Mouse (Mus musculus) bone marrow, adult 2 months (tissue): ENCODE data around the gene Thap11. TPM values are rescaled to one million over a fixed set of nuclear protein-coding genes. Genes with fewer than 3 reads are reported as not detected.
"Not testable (repeated sequence)": the region's sequence is repeated elsewhere in the genome, so short reads cannot be mapped to it uniquely, and the experiment has no call there.

ENCODE experiments used
- H3K27ac ChIP-seq: fragments of 200-500 bp; 2 replicates; pipeline ENCODE4 v1.5.1; 2012; ENCODE audit warnings: low read depth, mild to moderate bottlenecking, control low read depth, inconsistent platforms, low read length; ENCODE audit not compliant: control insufficient read depth, poor library complexity, insufficient read depth
- H3K4me1 ChIP-seq: fragments of 200-500 bp; 2 replicates; pipeline ENCODE4 v1.6.1; 2011; ENCODE audit warnings: low read length; ENCODE audit not compliant: control insufficient read depth, insufficient read depth
- H3K4me3 ChIP-seq: fragments of 200-500 bp; replicated peaks from 2 replicates; pipeline ENCODE3; 2011; ENCODE audit warnings: mild to moderate bottlenecking, low read depth, low read length, control low read depth; ENCODE audit not compliant: control insufficient read depth
- CTCF ChIP-seq: fragments of 200-500 bp; IDR thresholded peaks from 2 replicates; pipeline ENCODE4 v1.5.1; 2011; ENCODE audit warnings: low read length, control low read depth; ENCODE audit not compliant: control insufficient read depth, insufficient read depth
- POLR2A ChIP-seq: fragments of 200-500 bp; IDR thresholded peaks from 2 replicates; pipeline ENCODE4 v1.6.1; 2011; ENCODE audit warnings: low read depth, mild to moderate bottlenecking, control low read depth, low read length, borderline replicate concordance; ENCODE audit not compliant: control insufficient read depth
- WGBS: fragments of 180-500 bp; shearing (Covaris S2); methylation state at CpG from one replicate; pipeline ENCODE4 v1.1.7; 2018; 5-methylcytosine and 5-hydroxymethylcytosine counted together
- polyA plus RNA-seq: library from polyadenylated mRNA; stranded (reverse); fragments of >200 nt; gene quantifications from 2 replicates; pipeline ENCODE4 v1.2.4, GENCODE M21; 2011; ENCODE audit warnings: low replicate concordance; ENCODE audit not compliant: missing spikeins, insufficient read depth, insufficient read length

The Thap11 gene
- polyA plus RNA-seq, 1 experiment: 12.6 TPM

- Histone ChIP-seq H3K4me1 (peaks cover 8% of the 10 kb centered on the region), H3K27ac (no peak overlapping the region)
Measured at GRCm38 (mm10) chr8:105813241-105813640, 41.7 kb upstream of the Thap11 start.

GRCm38 (mm10) chr8:105819659-105820058 is 35.3 kb upstream of the Thap11 start:
- Histone ChIP-seq H3K4me3 (no peak overlapping the region), H3K4me1 (peaks cover 4% of the 10 kb centered on the region; the same call in 1 of the 2 replicates), H3K27ac (peak overlapping the region; percentile 40; the same call in 1 of the 2 replicates)
- TF ChIP-seq POLR2A (no peak), CTCF (no peak)
- WGBS: 74% methylated on average over 3 of the region's 3 CpGs

More at GRCm38 (mm10) chr8:105813241-105813640, 41.7 kb upstream of the Thap11 start:
- 92% methylated on average over 6 of the region's 6 CpGs for WGBS
- no peak overlapping the region for H3K4me3 ChIP-seq
- TF ChIP-seq POLR2A (no peak), CTCF (no peak)

GRCm38 (mm10) chr8:105820925-105821324 is 34.0 kb upstream of the Thap11 start:
- Histone ChIP-seq H3K27ac (peak overlapping the region; percentile 90), H3K4me3 (no peak overlapping the region), H3K4me1 (peaks cover 4% of the 10 kb centered on the region; the same call in 1 of the 2 replicates)
- 65% methylated on average over 1 of the region's 1 CpGs for WGBS
- no peak for TF ChIP-seq CTCF
- TF ChIP-seq POLR2A: no peak

- H3K27ac ChIP-seq: peak overlapping the region; percentile 65
- WGBS: 42% methylated on average over 4 of the region's 4 CpGs
- TF ChIP-seq CTCF: no peak
- no peak for TF ChIP-seq POLR2A
- H3K4me3 ChIP-seq: peak overlapping the region; percentile 62
- H3K4me1 ChIP-seq: peaks cover 2% of the 10 kb centered on the region; the same call in 1 of the 2 replicates
Measured at GRCm38 (mm10) chr8:105825506-105825905, 29.4 kb upstream of the Thap11 start.

GRCm38 (mm10) chr8:105826379-105826778 is 28.6 kb upstream of the Thap11 start:
- Histone ChIP-seq H3K27ac (peak overlapping the region; percentile 67), H3K4me1 (peaks cover 2% of the 10 kb centered on the region; the same call in 1 of the 2 replicates), H3K4me3 (peak overlapping the region; percentile 92)
- WGBS: 3% methylated on average over 4 of the region's 4 CpGs
- peak; percentile 21; the same call in 1 of the 2 replicates for TF ChIP-seq POLR2A
- no peak for TF ChIP-seq CTCF

GRCm38 (mm10) chr8:105826861-105827848 is 27.8 kb upstream of the Thap11 start, which contains the start of the genes Ranbp10 and Tsnaxip1:
Gene Ranbp10, minus strand, starts transcription at chr8:105827350.
Gene Tsnaxip1, plus strand, starts transcription at chr8:105827731.
- Histone ChIP-seq H3K27ac (peak within 1 kb of the TSS; percentile 73), H3K4me3 (peak within 1 kb of the TSS; percentile 92), H3K4me1 (no peaks in the 10 kb centered on the region; the same call in 1 of the 2 replicates)
- WGBS: under 1% methylated on average over 52 of the region's 52 CpGs
- TF ChIP-seq CTCF (no peak), POLR2A (peak; percentile 97; the same call in 1 of the 2 replicates)

GRCm38 (mm10) chr8:105833740-105834139 is 21.2 kb upstream of the Thap11 start:
- peak overlapping the region; percentile 62 for H3K27ac ChIP-seq
- WGBS: 87% methylated on average over 2 of the region's 2 CpGs
- H3K4me3 ChIP-seq: peak overlapping the region; percentile 25
- H3K4me1 ChIP-seq: not testable (repeated sequence)

- TF ChIP-seq POLR2A (no peak), CTCF (peak; percentile 80)
- H3K4me1 ChIP-seq: no peaks in the 10 kb centered on the region
- H3K27ac ChIP-seq: no peak overlapping the region
- no peak overlapping the region for H3K4me3 ChIP-seq
- 19% methylated on average over 11 of the region's 11 CpGs for WGBS
Measured at GRCm38 (mm10) chr8:105835318-105835717, 19.6 kb upstream of the Thap11 start.
